Mouse (Mus musculus): ENCODE results near the gene Cyth3.

DNA sequence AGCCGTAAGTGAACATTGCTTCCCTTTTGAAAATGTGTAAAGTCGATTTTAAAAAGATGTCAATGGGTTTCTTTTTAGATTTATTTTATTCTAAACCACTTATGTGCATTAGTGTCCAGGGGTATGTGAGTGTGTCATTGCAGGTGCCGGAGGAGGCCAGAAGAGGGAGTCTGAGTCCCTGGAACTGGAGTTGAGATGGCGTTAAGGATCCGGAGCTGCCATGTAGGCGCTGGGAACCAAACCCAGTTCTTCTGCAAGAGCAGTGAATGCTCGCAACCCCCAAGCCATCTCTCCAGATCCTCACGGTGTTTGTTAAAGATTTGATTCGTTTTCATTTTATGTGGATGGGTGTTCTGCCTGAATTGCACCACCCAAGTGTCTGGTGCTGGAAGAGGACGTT lies 39.2 kb upstream of the Cyth3 start:
- TF ChIP-seq POLR2A (IDR thresholded peaks at IDR 0.05; ENCODE audit: borderline replicate concordance, control insufficient read depth, low read depth, low read length) (no peak), CTCF (IDR thresholded peaks at IDR 0.05; ENCODE audit: control insufficient read depth, insufficient read depth, low read length) (no peak)

Measured in bone marrow, adult 2 months (tissue).